In genomic region chr17:36083870-36084451, GRCm38 (mm10) we compare ENCODE assay signal across 8 mouse cellular contexts. TPM values are rescaled to one million over a fixed set of nuclear protein-coding genes. Genes with fewer than 3 reads are reported as not detected.
A peak's percentile ranks its signal among the peaks of the same experiment; 100 is the strongest.
DNase-seq lines count a peak whose midpoint lies in the region; ATAC-seq and TF ChIP-seq lines count a peak whose summit lies in the region.

No protein-coding gene starts in this region.

- no peaks in the 10 kb centered on the region for H3K36me3 ChIP-seq in kidney, embryonic 14.5 days (ENCODE audit: control insufficient read depth, insufficient read depth, low read length)
- H3K36me3 ChIP-seq in heart, postnatal 0 days (replicated peaks; ENCODE audit: control insufficient read depth, insufficient read depth, low read length): no peaks in the 10 kb centered on the region
- H3K36me3 ChIP-seq in liver, embryonic 14.5 days (replicated peaks; ENCODE audit: control insufficient read depth, insufficient read depth, low read depth): no peaks in the 10 kb centered on the region
- no peaks in the 10 kb centered on the region for H3K36me3 ChIP-seq in stomach, embryonic 16.5 days (ENCODE audit: control insufficient read depth, insufficient read depth, low read length)

- H3K9me3 ChIP-seq in kidney, embryonic 14.5 days (ENCODE audit: control insufficient read depth, low read length): no peaks in the 10 kb centered on the region
- no peaks in the 10 kb centered on the region for H3K9me3 ChIP-seq in heart, postnatal 0 days (replicated peaks; ENCODE audit: control insufficient read depth, low read length)
- H3K9me3 ChIP-seq in liver, embryonic 14.5 days (ENCODE audit: control insufficient read depth, low read length): no peaks in the 10 kb centered on the region
- no peaks in the 10 kb centered on the region for H3K9me3 ChIP-seq in stomach, embryonic 16.5 days (replicated peaks; ENCODE audit: control insufficient read depth, low read length)

- no peak for TF ChIP-seq CTCF in bone marrow macrophage, adult 2 months (IDR thresholded peaks at IDR 0.05; ENCODE audit: low read depth, low read length)
- no peak for TF ChIP-seq CTCF in heart, postnatal 0 days (IDR thresholded peaks at IDR 0.05; ENCODE audit: low read depth)
- TF ChIP-seq CTCF in liver, embryonic 14.5 days (IDR thresholded peaks at IDR 0.05; ENCODE audit: low read depth): no peak

- DNase-seq in kidney, postnatal 10 days: no peak
- DNase-seq in heart, postnatal 0 days (ENCODE audit: low spot score): no peak
- no peak for DNase-seq in liver, embryonic 14.5 days (ENCODE audit: low read depth in 3 of 3, low spot score in 3 of 3)
- no peak for DNase-seq in ovary, postnatal 36 days (ENCODE audit: low spot score)
- no peak for DNase-seq in lung, postnatal 10 days

- ATAC-seq in kidney, embryonic 14.5 days (ENCODE audit: low FRiP score, low TSS enrichment): no peak
- ATAC-seq in heart, postnatal 0 days (ENCODE audit: insufficient read depth, low read depth): no peak
- ATAC-seq in liver, embryonic 14.5 days (ENCODE audit: insufficient read depth): no peak
- peak; percentile 50; the same call in 1 of the 2 replicates for ATAC-seq in stomach, embryonic 16.5 days (ENCODE audit: insufficient read depth, low FRiP score)

- H3K4me2 ChIP-seq in kidney, embryonic 14.5 days (replicated peaks; ENCODE audit: low read depth, low read length): peak overlapping the region; percentile 95
- H3K4me2 ChIP-seq in heart, postnatal 0 days (ENCODE audit: low read depth, low read length): peak overlapping the region; percentile 85
- peak overlapping the region; percentile 71 for H3K4me2 ChIP-seq in liver, embryonic 14.5 days (ENCODE audit: low read depth)
- H3K4me2 ChIP-seq in stomach, embryonic 16.5 days (ENCODE audit: low read depth, low read length): peak overlapping the region; percentile 99

- no peak overlapping the region for H3K27ac ChIP-seq in kidney, embryonic 14.5 days (ENCODE audit: low read depth, low read length)
- no peak overlapping the region for H3K27ac ChIP-seq in bone marrow macrophage, adult 2 months (ENCODE audit: insufficient read depth, low read depth, low read length)
- no peak overlapping the region for H3K27ac ChIP-seq in heart, postnatal 0 days (ENCODE audit: low read depth)
- no peak overlapping the region for H3K27ac ChIP-seq in liver, embryonic 14.5 days
- H3K27ac ChIP-seq in stomach, embryonic 16.5 days (ENCODE audit: low read length): no peak overlapping the region

- under 1% methylated on average over 42 of the region's 42 CpGs for WGBS in kidney, embryonic 14.5 days
- under 1% methylated on average over 42 of the region's 42 CpGs for WGBS in heart, postnatal 0 days
- WGBS in liver, embryonic 14.5 days (ENCODE audit: insufficient replicate concordance): 1% methylated on average over 42 of the region's 42 CpGs
- under 1% methylated on average over 41 of the region's 42 CpGs for WGBS in stomach, embryonic 16.5 days

- peaks cover 25% of the 10 kb centered on the region for H3K27me3 ChIP-seq in kidney, embryonic 14.5 days (ENCODE audit: control insufficient read depth, insufficient read depth, low read length)
- peaks cover 36% of the 10 kb centered on the region for H3K27me3 ChIP-seq in heart, postnatal 0 days (ENCODE audit: control insufficient read depth, insufficient read depth, low read length)
- H3K27me3 ChIP-seq in liver, embryonic 14.5 days (ENCODE audit: control insufficient read depth, insufficient read depth, low read length): peaks cover 29% of the 10 kb centered on the region
- peaks cover 7% of the 10 kb centered on the region; the same call in 1 of the 2 replicates for H3K27me3 ChIP-seq in stomach, embryonic 16.5 days (ENCODE audit: control insufficient read depth, insufficient read depth, low read length)

- no peak for TF ChIP-seq POLR2A in bone marrow macrophage, adult 2 months (IDR thresholded peaks at IDR 0.05; ENCODE audit: borderline replicate concordance, low read depth, low read length)

- H3K4me3 ChIP-seq in kidney, embryonic 14.5 days (ENCODE audit: low read length): peak overlapping the region; percentile 48
- peak overlapping the region; percentile 79 for H3K4me3 ChIP-seq in bone marrow macrophage, adult 2 months (ENCODE audit: insufficient read depth, low read length)
- H3K4me3 ChIP-seq in heart, postnatal 0 days (ENCODE audit: low read depth, low read length): peak overlapping the region; percentile 55
- H3K4me3 ChIP-seq in liver, embryonic 14.5 days (ENCODE audit: insufficient read depth in 1 of 2, low read depth in 2 of 2, low read length in 2 of 2): peak overlapping the region; percentile 49 to 56
- peak overlapping the region; percentile 60 for H3K4me3 ChIP-seq in stomach, embryonic 16.5 days (replicated peaks; ENCODE audit: low read length)

- no peak for TF ChIP-seq EP300 in heart, postnatal 0 days (IDR thresholded peaks at IDR 0.05; ENCODE audit: low read depth)
- TF ChIP-seq EP300 in liver, embryonic 14.5 days (IDR thresholded peaks at IDR 0.05; ENCODE audit: low read depth): no peak

- no peaks in the 10 kb centered on the region for H3K4me1 ChIP-seq in kidney, embryonic 14.5 days (ENCODE audit: control insufficient read depth, insufficient read depth, low read length)
- H3K4me1 ChIP-seq in bone marrow macrophage, adult 2 months (ENCODE audit: control insufficient read depth, insufficient read depth, low read length): no peaks in the 10 kb centered on the region
- H3K4me1 ChIP-seq in heart, postnatal 0 days (ENCODE audit: control insufficient read depth, insufficient read depth): no peaks in the 10 kb centered on the region
- no peaks in the 10 kb centered on the region for H3K4me1 ChIP-seq in liver, embryonic 14.5 days (replicated peaks; ENCODE audit: control insufficient read depth in 2 of 2, insufficient read depth in 2 of 2, low read length in 1 of 2)
- no peaks in the 10 kb centered on the region; the same call in 1 of the 2 replicates for H3K4me1 ChIP-seq in stomach, embryonic 16.5 days (ENCODE audit: control insufficient read depth, insufficient read depth, low read length)

- peak overlapping the region; percentile 48 for H3K9ac ChIP-seq in kidney, embryonic 14.5 days (ENCODE audit: low read depth, low read length)
- H3K9ac ChIP-seq in heart, postnatal 0 days (replicated peaks; ENCODE audit: low read depth, low read length): peak overlapping the region; percentile 21; the same call in 1 of the 2 replicates
- no peak overlapping the region for H3K9ac ChIP-seq in liver, embryonic 14.5 days (replicated peaks)
- peak overlapping the region; percentile 63 for H3K9ac ChIP-seq in stomach, embryonic 16.5 days (ENCODE audit: low read length)

RNA-seq across cellular contexts. Expression of gene Gm11127, which starts 25.8 kb away (rescaled TPM):
- not detected in 2 replicates for polyA plus RNA-seq in kidney, embryonic 14.5 days (2014; fragmentation: Nextera tagmentation; extraction: Ambion mirVana)
- polyA plus RNA-seq in bone marrow macrophage, adult 2 months (2012; ENCODE audit: insufficient read depth, insufficient read length, missing spikeins): not detected in 2 replicates
- not detected in 2 replicates for total RNA-seq in heart, postnatal 0 days (2014; rRNA removed; ENCODE audit: low replicate concordance)
- polyA plus RNA-seq in heart, postnatal 0 days (2015; fragmentation: Nextera tagmentation; extraction: Ambion mirVana): not detected in 2 replicates
- polyA plus RNA-seq in liver, embryonic 14.5 days (2012; rRNA removed): 0.03 TPM in 1 of 2 replicates, not detected in the other
- polyA plus RNA-seq in liver, embryonic 14.5 days (2014; fragmentation: Nextera tagmentation; extraction: Ambion mirVana): not detected in 2 replicates
- 0.85 and 0.89 TPM in 2 replicates for polyA plus RNA-seq in stomach, embryonic 16.5 days (2015; fragmentation: Nextera tagmentation; extraction: Ambion mirVana)

RNA-seq across cellular contexts. Expression of gene Gm19684, which starts 37.5 kb away (rescaled TPM):
- not detected in 2 replicates for polyA plus RNA-seq in kidney, embryonic 14.5 days (2014; fragmentation: Nextera tagmentation; extraction: Ambion mirVana)
- polyA plus RNA-seq in bone marrow macrophage, adult 2 months (2012; ENCODE audit: insufficient read depth, insufficient read length, missing spikeins): 1.1 and 1.8 TPM in 2 replicates
- 0.35 TPM in 1 of 2 replicates, not detected in the other for total RNA-seq in heart, postnatal 0 days (2014; rRNA removed; ENCODE audit: low replicate concordance)
- not detected in 2 replicates for polyA plus RNA-seq in heart, postnatal 0 days (2015; fragmentation: Nextera tagmentation; extraction: Ambion mirVana)
- not detected in 2 replicates for polyA plus RNA-seq in liver, embryonic 14.5 days (2012; rRNA removed)
- polyA plus RNA-seq in liver, embryonic 14.5 days (2014; fragmentation: Nextera tagmentation; extraction: Ambion mirVana): not detected in 2 replicates
- polyA plus RNA-seq in stomach, embryonic 16.5 days (2015; fragmentation: Nextera tagmentation; extraction: Ambion mirVana): not detected in 2 replicates

RNA-seq across cellular contexts. Expression of gene Gm6034, which starts 41.2 kb away (rescaled TPM):
- polyA plus RNA-seq in kidney, embryonic 14.5 days (2014; fragmentation: Nextera tagmentation; extraction: Ambion mirVana): not detected in 2 replicates
- polyA plus RNA-seq in bone marrow macrophage, adult 2 months (2012; ENCODE audit: insufficient read depth, insufficient read length, missing spikeins): 0.72 TPM in 1 of 2 replicates, not detected in the other
- not detected in 2 replicates for total RNA-seq in heart, postnatal 0 days (2014; rRNA removed; ENCODE audit: low replicate concordance)
- not detected in 2 replicates for polyA plus RNA-seq in heart, postnatal 0 days (2015; fragmentation: Nextera tagmentation; extraction: Ambion mirVana)
- polyA plus RNA-seq in liver, embryonic 14.5 days (2012; rRNA removed): not detected in 2 replicates
- polyA plus RNA-seq in liver, embryonic 14.5 days (2014; fragmentation: Nextera tagmentation; extraction: Ambion mirVana): not detected in 2 replicates
- polyA plus RNA-seq in stomach, embryonic 16.5 days (2015; fragmentation: Nextera tagmentation; extraction: Ambion mirVana): 0.15 TPM in 1 of 2 replicates, not detected in the other

RNA-seq across cellular contexts. Expression of gene H2-T22, which starts 41.4 kb away (rescaled TPM):
- polyA plus RNA-seq in kidney, embryonic 14.5 days (2014; fragmentation: Nextera tagmentation; extraction: Ambion mirVana): 11.2 and 12.0 TPM in 2 replicates
- 89.0 and 112 TPM in 2 replicates for polyA plus RNA-seq in bone marrow macrophage, adult 2 months (2012; ENCODE audit: insufficient read depth, insufficient read length, missing spikeins)
- total RNA-seq in heart, postnatal 0 days (2014; rRNA removed; ENCODE audit: low replicate concordance): 17.4 and 19.6 TPM in 2 replicates
- polyA plus RNA-seq in heart, postnatal 0 days (2015; fragmentation: Nextera tagmentation; extraction: Ambion mirVana): 8.2 and 8.4 TPM in 2 replicates
- 6.8 and 7.9 TPM in 2 replicates for polyA plus RNA-seq in liver, embryonic 14.5 days (2012; rRNA removed)
- 9.8 and 10.6 TPM in 2 replicates for polyA plus RNA-seq in liver, embryonic 14.5 days (2014; fragmentation: Nextera tagmentation; extraction: Ambion mirVana)
- polyA plus RNA-seq in stomach, embryonic 16.5 days (2015; fragmentation: Nextera tagmentation; extraction: Ambion mirVana): 19.9 and 23.5 TPM in 2 replicates

RNA-seq across cellular contexts. Expression of gene Gm7030, which starts 45.3 kb away (rescaled TPM):
- not detected in 2 replicates for polyA plus RNA-seq in kidney, embryonic 14.5 days (2014; fragmentation: Nextera tagmentation; extraction: Ambion mirVana)
- polyA plus RNA-seq in bone marrow macrophage, adult 2 months (2012; ENCODE audit: insufficient read depth, insufficient read length, missing spikeins): not detected in 2 replicates
- total RNA-seq in heart, postnatal 0 days (2014; rRNA removed; ENCODE audit: low replicate concordance): not detected in 2 replicates
- not detected in 2 replicates for polyA plus RNA-seq in heart, postnatal 0 days (2015; fragmentation: Nextera tagmentation; extraction: Ambion mirVana)
- not detected in 2 replicates for polyA plus RNA-seq in liver, embryonic 14.5 days (2012; rRNA removed)
- polyA plus RNA-seq in liver, embryonic 14.5 days (2014; fragmentation: Nextera tagmentation; extraction: Ambion mirVana): not detected in 2 replicates
- polyA plus RNA-seq in stomach, embryonic 16.5 days (2015; fragmentation: Nextera tagmentation; extraction: Ambion mirVana): 0.34 TPM in 1 of 2 replicates, not detected in the other
